Mouse (Mus musculus): Measurements from ENCODE around the gene Gcnt3.

Gene Gcnt3

DNA sequence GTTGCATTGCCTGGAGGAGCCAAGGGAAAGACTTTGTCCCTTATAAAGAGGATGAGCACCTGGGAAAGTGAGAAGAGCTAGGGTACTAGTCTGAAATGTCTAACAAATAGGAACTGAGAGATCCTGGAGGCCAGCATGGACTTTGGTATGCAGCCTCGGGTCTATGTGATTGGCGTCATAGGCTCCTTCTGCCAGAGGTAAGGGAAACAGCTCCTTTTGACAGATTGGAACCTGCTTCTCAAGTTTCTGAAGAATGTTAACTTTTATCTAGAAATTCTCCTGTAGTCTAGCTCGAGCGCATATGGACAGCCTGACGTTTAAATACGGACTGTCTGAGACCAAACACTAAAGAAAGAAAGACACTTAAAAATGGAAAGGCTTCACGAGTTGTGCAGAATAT is at the start of gene Gcnt3:
Gene Gcnt3, minus strand, starts transcription at position 101 of the 400 bp plus-strand sequence.
- no peak for DNase-seq (ENCODE audit: low spot score in 2 of 2)

DNA sequence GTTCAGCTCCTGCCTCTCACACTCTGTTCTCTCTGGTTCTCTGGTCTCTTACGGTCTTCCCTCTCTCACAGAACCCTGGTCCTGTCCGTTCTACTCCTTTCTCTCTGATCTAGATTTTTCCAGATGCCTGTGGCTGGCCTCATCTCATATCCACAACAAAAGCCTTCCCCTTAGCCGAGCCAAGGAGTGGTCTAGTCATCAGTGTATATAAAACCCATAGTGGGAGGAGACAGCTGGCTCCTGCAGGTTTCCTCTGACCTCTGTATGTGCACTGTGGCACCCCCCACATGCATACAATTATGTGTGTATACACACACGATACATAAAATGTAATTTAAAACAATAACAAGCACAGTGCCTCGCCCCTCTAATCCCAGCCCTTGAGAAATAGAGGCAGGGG is 49.5 kb upstream of the Gcnt3 start:
- no peak for DNase-seq (ENCODE audit: low spot score in 2 of 2)

GRCm38 (mm10) chr9:70086091-70086490 is 48.2 kb upstream of the Gcnt3 start:
- no peak for DNase-seq (ENCODE audit: low spot score in 2 of 2)

GRCm38 (mm10) chr9:70084107-70084506 is 46.2 kb upstream of the Gcnt3 start:
- no peak for DNase-seq (ENCODE audit: low spot score in 2 of 2)

DNA sequence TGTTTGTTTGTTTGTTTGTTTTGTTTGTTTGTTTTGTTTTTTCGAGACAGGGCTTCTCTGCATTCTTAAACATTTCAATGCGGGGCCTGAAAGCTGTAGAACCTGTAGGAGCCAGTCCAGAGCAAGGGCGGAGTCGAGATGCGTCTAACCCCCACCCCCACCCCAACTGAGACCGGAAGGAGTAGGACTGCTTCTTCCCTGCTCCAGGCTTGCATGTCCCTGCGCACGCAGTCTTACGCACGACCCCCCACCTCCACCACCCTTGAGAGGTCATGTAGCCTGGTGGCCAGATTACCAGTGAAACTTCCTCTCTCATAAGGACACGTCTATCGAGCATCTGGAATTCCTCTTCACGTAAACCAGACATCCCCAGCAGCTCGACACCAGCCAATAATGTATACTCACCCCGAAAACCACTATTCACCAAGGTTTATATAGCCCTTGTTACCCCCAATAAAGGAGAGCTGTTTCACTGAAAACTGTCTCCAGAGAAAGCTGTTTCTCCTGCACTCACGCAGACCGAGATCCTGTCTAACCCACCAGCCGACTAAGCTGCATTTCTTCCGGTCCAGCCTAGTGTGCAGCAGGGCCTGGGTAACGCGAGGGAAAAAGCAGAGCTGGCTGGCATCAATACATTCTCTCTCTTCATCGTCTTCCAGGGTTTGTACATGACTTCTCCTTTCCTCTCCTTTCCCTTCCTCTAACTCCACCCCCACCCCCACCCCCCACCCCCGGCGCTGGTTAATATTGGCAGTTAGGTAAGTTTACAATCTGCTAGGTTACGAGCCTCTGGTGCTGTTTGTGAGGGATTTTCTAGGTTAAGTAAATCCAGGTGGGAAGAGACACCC is 44.7 kb upstream of the Gcnt3 start:
- no peak for DNase-seq (ENCODE audit: low spot score in 2 of 2)

GRCm38 (mm10) chr9:70081767-70082166 is 43.9 kb upstream of the Gcnt3 start:
- no peak for DNase-seq (ENCODE audit: low spot score in 2 of 2)

- DNase-seq (ENCODE audit: low spot score in 2 of 2): no peak
These were observed 43.1 kb upstream of the Gcnt3 start for GRCm38 (mm10) chr9:70080976-70081375.

DNA sequence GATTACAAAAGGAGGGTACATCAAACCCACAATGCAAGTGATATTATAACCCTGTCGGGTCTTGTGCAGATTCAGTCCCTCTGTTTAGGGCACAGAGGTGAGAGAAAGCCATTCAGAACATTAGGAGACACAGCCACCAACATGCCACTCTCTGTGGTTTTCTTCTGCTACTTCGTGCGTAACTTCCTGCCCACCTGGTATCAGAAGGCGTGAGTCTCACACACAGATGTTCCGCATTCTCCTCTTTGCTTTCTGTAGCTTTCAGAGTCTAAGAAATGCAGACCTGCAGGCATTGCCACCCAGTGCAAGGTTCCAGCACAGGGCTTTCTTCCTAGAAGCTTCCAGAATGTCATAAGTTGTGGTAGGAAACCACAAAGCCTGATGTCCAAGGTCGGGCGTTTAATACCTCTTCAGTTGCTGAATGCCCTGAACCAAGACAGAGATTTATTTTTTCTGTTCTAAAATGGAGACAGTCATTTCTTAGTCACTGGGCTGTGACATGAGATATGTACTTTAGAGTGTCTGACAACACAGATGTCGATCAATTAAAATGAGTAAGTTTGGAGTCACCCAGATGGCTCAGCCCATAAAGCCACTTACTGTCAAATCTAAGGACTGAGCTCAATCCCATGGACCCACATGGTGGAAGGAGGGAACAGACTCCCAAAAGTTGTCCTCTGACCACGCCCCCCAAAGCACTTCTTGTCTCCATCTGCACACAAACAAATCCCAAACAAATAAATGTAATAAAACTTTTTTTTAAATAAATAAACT is 42.3 kb upstream of the Gcnt3 start:
- no peak for DNase-seq (ENCODE audit: low spot score in 2 of 2)

DNA sequence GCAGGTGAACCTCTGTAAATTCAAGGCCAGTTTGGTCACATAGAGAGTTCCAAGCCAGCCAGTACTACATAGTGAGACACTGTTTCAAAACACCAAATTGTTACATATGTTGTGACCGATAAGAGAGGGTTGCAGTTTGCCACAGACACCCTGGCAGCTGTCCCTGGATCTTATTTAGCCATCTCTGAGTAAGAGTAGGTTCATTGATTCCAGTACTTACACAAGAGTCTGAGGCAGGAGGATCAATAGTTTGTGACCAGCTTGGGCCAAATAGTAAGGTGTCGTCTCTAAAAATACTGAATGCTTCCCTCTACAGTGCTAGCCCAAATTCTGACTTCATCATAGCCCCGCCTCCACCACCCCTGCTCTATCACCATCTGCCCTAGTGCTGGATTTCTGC is 40.1 kb upstream of the Gcnt3 start:
- DNase-seq (ENCODE audit: low spot score in 2 of 2): no peak

DNA sequence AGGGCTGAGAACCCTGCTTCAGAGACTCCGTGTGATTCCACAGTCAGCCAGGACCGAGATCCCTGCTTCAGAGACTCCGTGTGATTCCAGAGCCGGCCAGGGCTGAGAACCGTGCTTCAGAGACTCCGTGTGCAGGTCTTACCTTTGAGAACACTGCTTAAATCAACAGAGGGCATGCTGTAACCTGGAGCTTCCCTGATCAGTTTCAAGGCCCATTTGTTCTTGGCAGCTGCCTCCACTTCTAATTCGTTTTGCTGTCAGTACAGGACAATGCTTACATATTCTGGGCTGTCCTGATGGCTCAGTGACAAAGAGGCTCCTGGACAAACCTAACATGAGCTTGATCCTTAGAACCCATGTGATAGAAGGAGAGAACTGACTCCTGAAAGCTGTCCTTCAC is 39.3 kb upstream of the Gcnt3 start:
- DNase-seq (ENCODE audit: low spot score in 2 of 2): no peak

DNA sequence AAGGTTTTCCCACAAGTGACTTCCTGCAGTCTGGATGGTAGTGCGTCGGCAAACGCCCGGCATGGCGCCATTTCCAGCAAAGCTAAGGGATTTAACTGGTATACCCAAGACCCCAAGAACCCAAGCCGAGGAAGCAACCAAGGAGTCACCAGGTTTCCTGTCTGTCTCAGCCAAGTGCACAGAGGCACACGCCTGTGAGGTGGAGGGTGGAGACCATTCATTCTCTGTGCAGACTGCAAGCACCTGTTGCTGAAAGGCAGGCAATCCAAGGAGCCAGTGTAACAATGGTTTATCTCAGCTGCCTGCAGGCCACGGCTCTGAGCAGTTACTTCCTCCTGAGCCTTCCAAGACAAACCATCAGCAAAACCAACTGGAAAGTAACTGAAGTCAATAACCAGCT is 34.5 kb upstream of the Gcnt3 start:
- DNase-seq (ENCODE audit: low spot score in 2 of 2): no peak

DNA sequence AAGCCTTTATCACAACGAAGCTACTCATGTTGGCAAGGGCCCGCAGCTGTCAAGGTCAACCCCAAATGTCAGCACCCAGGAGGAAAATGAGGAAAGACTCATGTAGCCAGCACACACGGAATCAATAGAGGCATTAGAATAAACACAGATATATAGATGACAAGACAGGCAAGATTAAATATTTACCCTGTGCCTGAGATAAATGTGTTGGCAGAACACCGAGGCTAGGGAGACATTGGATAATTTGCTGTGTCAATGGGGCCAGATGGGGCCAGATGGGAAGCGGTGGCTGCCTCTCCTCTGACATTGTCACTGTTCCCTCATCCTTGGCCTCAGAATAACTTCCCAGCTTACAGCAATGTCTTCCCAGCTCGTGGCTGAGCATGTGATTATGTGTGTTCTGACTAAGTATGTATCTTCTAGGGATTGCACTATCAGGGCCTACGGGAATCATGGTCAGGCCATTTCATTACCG is 32.1 kb upstream of the Gcnt3 start:
- DNase-seq (ENCODE audit: low spot score in 2 of 2): no peak

GRCm38 (mm10) chr9:70067497-70067896 is 29.6 kb upstream of the Gcnt3 start:
- DNase-seq (ENCODE audit: low spot score in 2 of 2): no peak

- no peak for DNase-seq (ENCODE audit: low spot score in 2 of 2)
These were observed 24.1 kb upstream of the Gcnt3 start for GRCm38 (mm10) chr9:70062012-70062411.

GRCm38 (mm10) chr9:70053411-70053810 is 15.5 kb upstream of the Gcnt3 start:
- no peak for DNase-seq (ENCODE audit: low spot score in 2 of 2)

GRCm38 (mm10) chr9:70052730-70053129 is 14.8 kb upstream of the Gcnt3 start:
- DNase-seq (ENCODE audit: low spot score in 2 of 2): no peak

DNA sequence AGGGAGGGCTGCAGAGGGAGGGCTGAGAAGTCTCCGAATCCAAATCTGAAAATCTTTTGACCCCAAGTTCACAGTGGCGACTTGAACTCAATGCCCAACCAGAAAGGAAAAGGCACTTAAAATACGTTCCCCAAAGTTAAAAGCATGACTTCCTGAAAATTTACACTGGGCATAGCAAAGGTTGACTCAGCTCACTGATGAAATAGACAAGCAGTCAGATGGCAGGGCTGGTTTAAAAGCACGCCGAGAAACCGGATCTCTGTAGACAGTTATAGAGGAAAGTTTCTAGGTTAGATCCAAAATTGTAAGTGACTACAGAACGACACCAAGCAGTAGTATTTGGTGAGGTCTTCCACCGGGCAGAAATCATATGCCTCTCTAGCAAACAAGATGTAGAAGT is 12.0 kb upstream of the Gcnt3 start:
- no peak for DNase-seq (ENCODE audit: low spot score in 2 of 2)

- DNase-seq (ENCODE audit: low spot score in 2 of 2): no peak
These were observed 11.5 kb upstream of the Gcnt3 start for GRCm38 (mm10) chr9:70049416-70049783.

DNA sequence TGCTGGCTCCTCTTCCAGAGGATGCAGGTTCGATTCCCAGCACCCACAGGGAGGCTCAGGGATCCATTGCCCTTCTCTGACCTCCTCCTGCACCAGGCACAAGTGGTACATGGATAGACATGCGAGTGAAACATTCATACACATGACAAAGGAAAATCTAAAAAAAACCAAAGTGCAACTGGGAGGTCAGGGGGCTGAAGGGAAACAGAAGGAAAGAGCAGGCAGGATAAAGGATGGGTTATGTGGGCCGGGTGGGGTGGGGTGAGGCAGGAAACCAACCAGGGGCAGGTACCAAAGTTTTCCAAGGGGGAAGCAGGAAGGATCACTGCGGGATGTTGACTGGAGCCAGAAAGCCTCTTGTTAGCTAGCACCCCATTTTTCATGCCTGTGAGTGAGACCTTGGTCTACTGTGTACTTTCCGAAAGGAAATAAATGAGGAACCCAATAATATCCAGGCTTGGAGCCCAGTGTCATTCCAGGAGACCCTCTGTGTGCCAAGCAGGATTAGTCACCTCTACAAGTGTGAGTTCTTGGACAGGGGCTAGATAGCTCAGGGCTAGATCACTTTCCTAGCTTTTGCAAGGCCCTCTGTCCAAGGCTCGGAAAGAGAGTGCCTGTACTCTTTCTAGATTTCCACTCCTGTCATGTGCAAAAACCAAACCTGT is 11.0 kb upstream of the Gcnt3 start:
- no peak for DNase-seq (ENCODE audit: low spot score in 2 of 2)

- DNase-seq (ENCODE audit: low spot score in 2 of 2): no peak
These were observed 10.4 kb upstream of the Gcnt3 start for GRCm38 (mm10) chr9:70048280-70048679.

- no peak for DNase-seq (ENCODE audit: low spot score in 2 of 2)
These were observed 10.0 kb upstream of the Gcnt3 start for GRCm38 (mm10) chr9:70047839-70048238.

DNA sequence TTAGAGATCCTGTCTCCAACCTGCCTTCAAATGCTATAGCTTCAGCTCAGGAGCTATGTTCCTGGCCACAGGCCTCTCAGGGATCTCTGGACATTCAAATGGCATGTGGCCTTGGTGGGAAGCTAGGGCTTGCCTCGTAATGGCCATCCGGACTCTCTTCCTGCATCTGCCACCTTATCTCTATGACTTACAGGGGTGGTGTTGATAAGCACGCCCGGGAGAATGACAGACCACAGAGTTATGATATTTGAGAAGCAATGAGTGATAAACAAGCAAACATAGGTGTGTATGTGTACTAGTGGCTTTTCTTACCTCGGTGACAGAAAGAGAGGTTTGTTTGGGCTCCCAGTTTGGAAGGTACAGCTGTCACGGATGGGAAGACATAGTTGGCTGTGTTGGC is 8.4 kb upstream of the Gcnt3 start:
- no peak for DNase-seq (ENCODE audit: low spot score in 2 of 2)

- no peak for DNase-seq (ENCODE audit: low spot score in 2 of 2)
These were observed 7.0 kb upstream of the Gcnt3 start for GRCm38 (mm10) chr9:70044865-70045264.

Measured in urinary bladder, postnatal 4 days (tissue).